Mouse (Mus musculus): ENCODE measurements around the gene Tas2r106. TPM values are rescaled to one million over a fixed set of nuclear protein-coding genes. Genes with fewer than 3 reads are reported as not detected.

Gene Tas2r106
- polyA plus RNA-seq, 1 experiment = not detected

GRCm38 (mm10) chr6:131630812-131631211, 47.9 kb downstream of the Tas2r106 start, which contains the start of gene Tas2r130:
Gene Tas2r130 (minus strand): TSS chr6:131630912.
- Histone ChIP-seq H3K9ac (ENCODE audit: low read depth, poor library complexity, severe bottlenecking) (no peak within 1 kb of the TSS), H3K4me1 (ENCODE audit: control insufficient read depth, insufficient read depth, low read length) (no peaks in the 10 kb centered on the region), H3K9me3 (replicated peaks; ENCODE audit: control insufficient read depth, insufficient read depth, low read length, poor library complexity, severe bottlenecking) (no peaks in the 10 kb centered on the region), H3K4me3 (ENCODE audit: low read depth, low read length) (no peak within 1 kb of the TSS), H3K27me3 (ENCODE audit: control insufficient read depth, insufficient read depth, low read length, poor library complexity, severe bottlenecking) (no peaks in the 10 kb centered on the region), H3K36me3 (ENCODE audit: control insufficient read depth, insufficient read depth, low read length, poor library complexity, severe bottlenecking) (no peaks in the 10 kb centered on the region), H3K27ac (ENCODE audit: insufficient read depth, low read length) (no peak within 1 kb of the TSS)
- TF ChIP-seq EP300 (IDR thresholded peaks at IDR 0.05; ENCODE audit: insufficient read depth, low read depth, low read length) (no peak), CTCF (IDR thresholded peaks at IDR 0.05; ENCODE audit: low read depth, low read length) (no peak), POLR2A (IDR thresholded peaks at IDR 0.05; ENCODE audit: insufficient read depth, low read length) (no peak)

Other genes starting within 250 kb of the Tas2r106 start
- not detected in 2 replicates for gene 5430401F13Rik, start 192.5 kb downstream of the Tas2r106 start, polyA plus RNA-seq (2011; ENCODE audit: insufficient read depth, insufficient read length, low read depth, missing spikeins)
- gene Gm6619, start 192.5 kb downstream of the Tas2r106 start, polyA plus RNA-seq (2011; ENCODE audit: insufficient read depth, insufficient read length, low read depth, missing spikeins) = not detected in 2 replicates
- not detected in 2 replicates for gene Tas2r130, start 48.0 kb downstream of the Tas2r106 start, polyA plus RNA-seq (2011; ENCODE audit: insufficient read depth, insufficient read length, low read depth, missing spikeins)
- not detected in 2 replicates for gene Tas2r107, start 18.7 kb downstream of the Tas2r106 start, polyA plus RNA-seq (2011; ENCODE audit: insufficient read depth, insufficient read length, low read depth, missing spikeins)
- not detected in 2 replicates for gene Tas2r104, start 6.9 kb upstream of the Tas2r106 start, polyA plus RNA-seq (2011; ENCODE audit: insufficient read depth, insufficient read length, low read depth, missing spikeins)
- not detected in 2 replicates for gene Tas2r105, start 8.6 kb upstream of the Tas2r106 start, polyA plus RNA-seq (2011; ENCODE audit: insufficient read depth, insufficient read length, low read depth, missing spikeins)
- gene Tas2r114, start 11.2 kb upstream of the Tas2r106 start, polyA plus RNA-seq (2011; ENCODE audit: insufficient read depth, insufficient read length, low read depth, missing spikeins) = not detected in 2 replicates